In the genomic region with DNA sequence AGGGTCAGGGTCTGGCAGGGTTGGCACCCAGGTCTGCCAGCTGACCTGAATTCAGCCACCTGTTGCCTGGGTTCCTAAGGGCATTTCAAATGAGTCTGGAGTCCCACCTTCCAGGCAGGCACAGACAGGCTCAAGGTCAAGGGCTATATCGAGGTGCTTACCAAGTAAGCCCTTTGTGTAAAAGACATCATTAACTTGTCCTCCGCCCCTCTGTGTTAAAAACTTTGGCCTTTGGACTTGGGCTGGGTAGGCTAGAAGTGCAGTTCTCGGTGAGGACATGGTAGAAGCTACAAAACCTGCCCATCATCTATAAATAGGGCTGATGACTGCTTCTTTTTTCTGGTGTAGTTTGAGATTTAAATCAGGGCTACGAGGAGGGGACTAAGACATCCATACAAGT, we compare ENCODE assay signal across 25 mouse cellular contexts. TPM values are rescaled to one million over a fixed set of nuclear protein-coding genes. Genes with fewer than 3 reads are reported as not detected.
DNase-seq lines count a peak whose midpoint lies in the region; ATAC-seq and TF ChIP-seq lines count a peak whose summit lies in the region.
"Had no signal": no experiment of that assay in that cellular context is flagged by ENCODE, and none has a peak within 500 bp of the region (broad histone marks: within the 10 kb centered on the region; RNA-seq: fewer than 3 reads in every experiment).

No protein-coding gene starts in this region.

- H3K9me3 ChIP-seq in kidney, embryonic 14.5 days (ENCODE audit: control insufficient read depth, low read length): no peaks in the 10 kb centered on the region
- no peaks in the 10 kb centered on the region for H3K9me3 ChIP-seq in intestine, embryonic 15.5 days
- H3K9me3 ChIP-seq in forebrain, embryonic 12.5 days: no peaks in the 10 kb centered on the region
- H3K9me3 ChIP-seq: embryonic facial prominence, embryonic 13.5 days; forebrain, embryonic 10.5 days; limb, embryonic 12.5 days; liver, embryonic 15.5 days had no signal

- 48% methylated on average over 4 of the region's 4 CpGs for whole genome bisulfite sequencing in kidney, embryonic 14.5 days
- WGBS in intestine, embryonic 15.5 days: 39% methylated on average over 4 of the region's 4 CpGs
- WGBS in forebrain, embryonic 12.5 days: 63% methylated on average over 4 of the region's 4 CpGs

- no peak overlapping the region for H3K9ac ChIP-seq in kidney, embryonic 14.5 days (ENCODE audit: low read depth, low read length)
- H3K9ac ChIP-seq in intestine, embryonic 15.5 days: no peak overlapping the region
- H3K9ac ChIP-seq in forebrain, embryonic 12.5 days: no peak overlapping the region
- H3K9ac ChIP-seq: embryonic facial prominence, embryonic 13.5 days; limb, embryonic 12.5 days; liver, embryonic 15.5 days; lung, embryonic 14.5 days had no signal

- H3K4me1 ChIP-seq in kidney, embryonic 14.5 days (ENCODE audit: control insufficient read depth, insufficient read depth, low read length): peaks cover 4% of the 10 kb centered on the region; the same call in 1 of the 2 replicates
- peaks cover 16% of the 10 kb centered on the region; the same call in 1 of the 2 replicates for H3K4me1 ChIP-seq in intestine, embryonic 15.5 days (replicated peaks)
- peaks cover 25% of the 10 kb centered on the region for H3K4me1 ChIP-seq in forebrain, embryonic 12.5 days

- intact Hi-C loops in left cerebral cortex, adult 2 months (cut with DNase I): loop anchor here (2.0 kb wide), 1 partner anchor 28 kb away; no protein-coding TSS in a partner anchor
- intact Hi-C loops in left cerebral cortex, postnatal 25 days (cut with DNase I): loop anchor here (5.0 kb wide), 2 partner anchors 49 to 51 kb away; no protein-coding TSS in a partner anchor

- no peak for ATAC-seq in kidney, embryonic 14.5 days (ENCODE audit: low FRiP score, low TSS enrichment)
- ATAC-seq in intestine, embryonic 15.5 days: peak; percentile 84
- ATAC-seq in forebrain, embryonic 12.5 days (ENCODE audit: low FRiP score): no peak
- ATAC-seq: forebrain, embryonic 16.5 days; hindbrain, postnatal 0 days had no signal

- peaks cover 48% of the 10 kb centered on the region for H3K27me3 ChIP-seq in kidney, embryonic 14.5 days (ENCODE audit: control insufficient read depth, insufficient read depth, low read length)
- H3K27me3 ChIP-seq in intestine, embryonic 15.5 days (replicated peaks): peaks cover 23% of the 10 kb centered on the region
- peaks cover 75% of the 10 kb centered on the region for H3K27me3 ChIP-seq in forebrain, embryonic 12.5 days

- no peak for TF ChIP-seq CTCF in left cerebral cortex, adult 2 months (IDR thresholded peaks at IDR 0.05)

- H3K36me3 ChIP-seq in kidney, embryonic 14.5 days (ENCODE audit: control insufficient read depth, insufficient read depth, low read length): no peaks in the 10 kb centered on the region
- no peaks in the 10 kb centered on the region for H3K36me3 ChIP-seq in intestine, embryonic 15.5 days
- H3K36me3 ChIP-seq in forebrain, embryonic 12.5 days (replicated peaks): no peaks in the 10 kb centered on the region
- H3K36me3 ChIP-seq: embryonic facial prominence, embryonic 13.5 days; forebrain, embryonic 10.5 days; limb, embryonic 12.5 days; liver, embryonic 15.5 days had no signal

- H3K27ac ChIP-seq in kidney, embryonic 14.5 days (ENCODE audit: low read depth, low read length): no peak overlapping the region
- H3K27ac ChIP-seq in left cerebral cortex, adult 2 months: peak overlapping the region; percentile 53; the same call in 1 of the 2 replicates
- H3K27ac ChIP-seq in intestine, embryonic 15.5 days: peak overlapping the region; percentile 51; the same call in 1 of the 2 replicates
- H3K27ac ChIP-seq in forebrain, embryonic 12.5 days: no peak overlapping the region
- H3K27ac ChIP-seq: embryonic facial prominence, embryonic 13.5 days; forebrain, embryonic 10.5 days; hindbrain, postnatal 0 days; kidney, postnatal 0 days; limb, embryonic 12.5 days; liver, embryonic 15.5 days had no signal

- no peak overlapping the region for H3K4me3 ChIP-seq in kidney, embryonic 14.5 days (ENCODE audit: low read length)
- H3K4me3 ChIP-seq in left cerebral cortex, adult 2 months: no peak overlapping the region
- H3K4me3 ChIP-seq in intestine, embryonic 15.5 days (replicated peaks): peak overlapping the region; percentile 52
- H3K4me3 ChIP-seq in forebrain, embryonic 12.5 days (replicated peaks): no peak overlapping the region
- H3K4me3 ChIP-seq: liver, embryonic 15.5 days had no signal

- peak; percentile 10 for DNase-seq in kidney, adult 18-20 months
- DNase-seq in left cerebral cortex, adult 2 months (ENCODE audit: extremely low spot score in 1 of 2, low spot score in 2 of 2): no peak
- no peak for DNase-seq in left cerebral cortex, postnatal 25 days (ENCODE audit: low spot score in 2 of 2)
- DNase-seq in urinary bladder, postnatal 4 days (ENCODE audit: low spot score in 2 of 2): no peak
- DNase-seq: adrenal gland, postnatal 25 days; cerebellum, adult 18-20 months; cerebellum, postnatal 10 days; gastrocnemius, postnatal 10 days; lung, postnatal 14 days; midbrain, embryonic 14.5 days; thymus, adult 2 months; thymus, postnatal 36 days had no signal

- no peak overlapping the region for H3K4me2 ChIP-seq in kidney, embryonic 14.5 days (replicated peaks; ENCODE audit: low read depth, low read length)
- peak overlapping the region; percentile 91 for H3K4me2 ChIP-seq in intestine, embryonic 15.5 days (replicated peaks)
- no peak overlapping the region for H3K4me2 ChIP-seq in forebrain, embryonic 12.5 days
- H3K4me2 ChIP-seq: liver, embryonic 15.5 days had no signal

RNA-seq across cellular contexts. Expression of gene Hrh1, which starts 1.1 kb away (rescaled TPM):
- 0.16 TPM in 1 of 2 replicates, not detected in the other for polyA plus RNA-seq in kidney, embryonic 14.5 days (2014; fragmentation: Nextera tagmentation; extraction: Ambion mirVana)
- total RNA-seq in left cerebral cortex, adult 2 months (2021): 10 to 100 TPM; 24.2 to 25.6 TPM
- 10 to 100 TPM; 21.4 to 27.1 TPM for total RNA-seq in left cerebral cortex, postnatal 25 days (2021)
- polyA plus RNA-seq in intestine, embryonic 15.5 days (2015; fragmentation: Nextera tagmentation; extraction: Ambion mirVana): 0.97 and 0.98 TPM in 2 replicates
- polyA plus RNA-seq in forebrain, embryonic 12.5 days (2016; fragmentation: Nextera tagmentation; extraction: Ambion mirVana): 0.15 and 0.23 TPM in 2 replicates
- total RNA-seq: granulocyte monocyte progenitor cell, adult 5-6 weeks; liver, adult 2 months had no signal
- polyA plus RNA-seq: embryonic facial prominence, embryonic 13.5 days; lung, embryonic 14.5 days had no signal

Comparison
In these comparisons a context has a peak if more than half of its experiments do, and no peak if none do; other contexts are left out.
1. H3K27ac ChIP-seq: peak in left cerebral cortex, adult 2 months (single experiment) and intestine, embryonic 15.5 days (single experiment); none in kidney, embryonic 14.5 days (single experiment) and forebrain, embryonic 12.5 days (single experiment).